Mouse (Mus musculus): ENCODE measurements around the gene Olfr1191-ps1.
"Not testable (repeated sequence)": the region's sequence is repeated elsewhere in the genome, so short reads cannot be mapped to it uniquely, and the experiment has no call there.

Gene Olfr1191-ps1

DNA sequence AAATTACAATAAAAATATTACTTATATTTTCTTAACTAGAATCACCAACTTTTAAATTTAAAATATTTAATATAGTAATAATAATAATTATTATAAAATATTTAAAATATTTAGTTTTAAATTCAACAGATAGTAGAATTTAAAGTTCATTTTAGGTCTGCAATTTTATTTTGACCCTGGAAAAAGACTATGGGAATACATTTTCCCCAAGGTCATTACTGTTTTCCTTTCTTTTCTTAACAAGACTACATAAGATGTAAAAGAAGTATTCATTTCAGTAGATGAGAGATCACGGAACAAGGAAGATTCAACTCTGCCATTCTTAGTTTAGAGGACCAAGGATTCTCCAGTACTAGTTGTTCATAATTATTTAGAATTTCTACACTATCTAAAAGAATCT, at the start of gene Olfr1191-ps1:
Gene Olfr1191-ps1 (plus strand): TSS at position 301 of the 400 bp plus-strand sequence.
- not testable (repeated sequence) for DNase-seq (ENCODE audit: low spot score)

GRCm38 (mm10) chr2:88648209-88648608, 7.9 kb downstream of the Olfr1191-ps1 start, which contains the start of gene Olfr1192-ps1:
Olfr1192-ps1 (plus strand) TSS chr2:88648509.
- no peak for DNase-seq (ENCODE audit: low spot score)

GRCm38 (mm10) chr2:88675328-88675727, 35.0 kb downstream of the Olfr1191-ps1 start, which contains the start of gene Olfr1193:
Olfr1193 (plus strand) TSS chr2:88675628.
- DNase-seq (ENCODE audit: low spot score): not testable (repeated sequence)

GRCm38 (mm10) chr2:88689087-88689486, 48.7 kb downstream of the Olfr1191-ps1 start, which contains the start of gene Olfr1195:
Olfr1195 (minus strand) TSS chr2:88689187.
- DNase-seq (ENCODE audit: low spot score): no peak
